Mouse (Mus musculus) lung, adult 2 months (tissue): ENCODE results near the gene Gata2.

Experiments used
- CTCF ChIP-seq: fragments of 200-500 bp; IDR thresholded peaks from 2 replicates; pipeline ENCODE4 v1.5.1; 2011; ENCODE audit warnings: mild to moderate bottlenecking, low read length, control low read depth; ENCODE audit not compliant: insufficient read depth
- POLR2A ChIP-seq: fragments of 200-500 bp; IDR thresholded peaks from 2 replicates; pipeline ENCODE4 v1.6.1; 2011; ENCODE audit warnings: low read depth, mild to moderate bottlenecking, control low read depth, low read length, borderline replicate concordance; ENCODE audit errors: extremely low read depth

- TF ChIP-seq CTCF (no peak), POLR2A (no peak)
These were observed 60.4 kb downstream of the Gata2 start for GRCm38 (mm10) chr6:88254082-88254481.
